Mouse (Mus musculus): ENCODE data around the gene Kctd15. TPM values are rescaled to one million over a fixed set of nuclear protein-coding genes. Genes with fewer than 3 reads are reported as not detected.

Gene Kctd15
- total RNA-seq, 1 experiment from 2014 or later, result 0.48 TPM

Other genes starting within 250 kb of the Kctd15 start
- not detected in 3 replicates for gene Chst8, start 156.0 kb upstream of the Kctd15 start, total RNA-seq (2017)

Measured in monocyte, adult 5-6 weeks (primary cell).